Mouse (Mus musculus): Measurements from ENCODE around the gene Rmi1.
"Not testable (repeated sequence)": the region's sequence is repeated elsewhere in the genome, so short reads cannot be mapped to it uniquely, and the experiment has no call there.

- TF ChIP-seq CTCF (IDR thresholded peaks at IDR 0.05; ENCODE audit: low read depth); EP300 (optimal IDR thresholded peaks at IDR 0.05): not testable (repeated sequence)
These were observed 56.8 kb downstream of the Rmi1 start for GRCm38 (mm10) chr13:58458811-58459210.

Data from stomach, postnatal 0 days (tissue).